Mouse (Mus musculus): Measurements from ENCODE around the gene Rnf6.
A peak's percentile ranks its signal among the peaks of the same experiment; 100 is the strongest.
"Not testable (repeated sequence)": the region's sequence is repeated elsewhere in the genome, so short reads cannot be mapped to it uniquely, and the experiment has no call there.

Rnf6 gene

DNA sequence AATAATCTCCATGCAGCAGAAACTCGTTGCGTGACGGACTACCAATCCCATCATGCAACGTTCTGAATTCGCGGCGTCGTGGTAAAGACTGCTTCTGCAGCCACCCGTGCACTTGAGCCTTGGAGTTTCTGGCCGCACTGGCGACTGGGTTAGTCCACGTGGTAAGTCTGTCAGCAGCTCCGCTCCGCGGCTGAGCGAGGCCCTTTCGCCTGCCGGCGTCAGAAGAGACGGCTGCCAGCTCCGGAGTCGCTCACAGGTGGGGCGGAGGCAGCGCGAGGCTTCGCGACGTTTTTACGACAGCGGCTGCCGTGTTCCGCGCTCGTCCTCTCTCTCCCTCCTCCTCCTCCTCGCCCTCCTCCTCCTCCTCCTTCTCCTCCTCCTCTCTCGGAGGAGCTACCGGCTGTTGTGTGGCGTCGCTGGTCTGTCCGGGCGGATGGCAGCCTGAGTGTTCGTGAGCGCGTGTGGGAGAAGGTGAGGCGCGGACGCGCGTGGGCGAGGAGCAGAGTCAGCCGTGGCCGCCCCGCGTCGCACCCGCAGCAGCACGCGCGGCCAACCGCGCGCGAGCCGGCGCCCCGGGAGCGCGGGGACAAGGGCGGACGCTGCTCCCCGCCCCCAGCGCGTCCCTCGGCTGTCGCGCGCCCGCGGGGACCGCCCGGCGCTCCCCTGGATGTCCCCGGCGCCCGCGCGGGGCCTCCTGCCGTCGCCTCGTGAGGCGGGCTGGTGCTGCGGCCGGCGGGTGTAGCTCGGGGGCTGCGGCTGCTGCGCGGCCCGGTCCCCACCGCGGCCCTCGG, 9.7 kb upstream of the Rnf6 start, which contains the start of gene Cdk8:
Gene Cdk8, plus strand, starts transcription at position 367 of the 791 bp plus-strand sequence.
- DNase-seq (ENCODE audit: low read depth, low spot score), result peak; percentile 85

DNA sequence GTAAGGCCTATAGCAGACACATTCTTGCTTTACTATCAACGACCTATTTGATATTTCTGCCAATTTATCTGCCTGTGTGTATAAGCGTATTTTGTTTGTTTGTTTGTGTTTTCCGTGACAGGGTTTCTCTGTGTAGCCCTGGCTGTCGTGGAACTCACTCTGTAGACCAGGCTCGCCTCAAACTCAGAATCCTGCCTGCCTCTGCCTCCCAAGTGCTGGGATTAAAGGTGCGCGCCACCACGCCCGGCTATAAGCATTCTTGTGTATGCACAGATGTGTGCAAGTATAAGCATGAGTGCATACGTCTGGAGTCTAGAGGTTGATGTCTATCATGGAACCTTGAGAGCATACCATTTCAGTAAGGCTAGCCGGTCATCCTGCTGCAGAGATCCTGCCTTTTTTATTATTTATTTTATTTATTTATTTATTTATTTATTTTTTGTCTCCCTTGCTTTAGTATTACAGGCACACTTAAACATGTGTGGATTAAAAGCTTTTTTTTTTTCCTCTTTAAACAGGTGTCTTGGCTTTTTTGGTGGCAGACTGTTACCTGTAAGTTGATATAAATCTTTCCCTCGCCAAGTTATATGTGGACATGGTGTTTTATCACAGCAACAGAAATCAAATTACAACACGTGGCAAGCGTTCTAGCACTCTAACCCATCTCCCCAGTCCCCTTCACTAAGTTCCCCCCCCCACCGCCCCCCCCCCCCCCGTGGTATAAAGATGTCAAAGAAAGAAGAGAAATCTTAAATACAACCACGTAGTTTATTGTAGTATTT, 8.7 kb upstream of the Rnf6 start:
- no peak for DNase-seq (ENCODE audit: low read depth, low spot score)

DNA sequence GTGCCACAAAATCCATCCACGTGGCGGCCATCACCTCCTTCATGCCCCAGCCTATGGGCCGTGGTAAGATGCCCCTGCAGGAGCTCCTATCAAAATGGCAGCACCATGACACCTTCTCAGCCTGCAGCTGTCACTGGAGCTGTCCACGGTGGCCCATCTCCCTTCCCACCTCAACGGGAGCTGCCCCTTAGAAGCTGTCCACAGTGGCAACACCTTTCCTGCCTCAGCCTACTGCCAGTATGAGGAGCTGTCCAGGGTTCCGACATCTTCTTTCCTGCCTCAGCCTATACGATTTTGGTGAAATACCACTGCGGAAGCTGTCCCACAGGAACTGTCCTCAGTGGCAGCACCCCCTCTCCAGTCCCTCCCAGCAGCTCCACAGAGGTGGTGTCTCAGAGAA, 6.1 kb upstream of the Rnf6 start:
- no peak for DNase-seq (ENCODE audit: low read depth, low spot score)

DNA sequence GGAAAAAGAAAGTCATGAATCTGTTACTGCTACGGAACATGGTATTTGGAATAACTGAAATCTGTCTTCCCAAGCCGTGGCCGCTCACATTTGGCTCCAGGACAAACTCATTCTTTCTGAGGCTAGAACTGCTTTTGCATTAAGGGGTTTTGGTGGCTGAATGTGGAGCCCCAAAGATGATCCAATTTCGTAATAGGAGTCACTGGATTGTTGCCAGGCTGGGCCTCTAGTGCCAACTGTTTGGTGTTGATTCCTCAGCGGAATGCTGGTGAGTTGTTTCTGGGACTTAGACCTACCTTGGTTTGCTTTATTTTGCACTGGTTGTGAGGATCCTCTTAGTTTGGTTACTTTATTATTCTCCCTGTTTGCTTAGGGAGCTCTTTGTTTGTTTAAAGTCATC, 2.4 kb upstream of the Rnf6 start:
- no peak for DNase-seq (ENCODE audit: low read depth, low spot score)

DNA sequence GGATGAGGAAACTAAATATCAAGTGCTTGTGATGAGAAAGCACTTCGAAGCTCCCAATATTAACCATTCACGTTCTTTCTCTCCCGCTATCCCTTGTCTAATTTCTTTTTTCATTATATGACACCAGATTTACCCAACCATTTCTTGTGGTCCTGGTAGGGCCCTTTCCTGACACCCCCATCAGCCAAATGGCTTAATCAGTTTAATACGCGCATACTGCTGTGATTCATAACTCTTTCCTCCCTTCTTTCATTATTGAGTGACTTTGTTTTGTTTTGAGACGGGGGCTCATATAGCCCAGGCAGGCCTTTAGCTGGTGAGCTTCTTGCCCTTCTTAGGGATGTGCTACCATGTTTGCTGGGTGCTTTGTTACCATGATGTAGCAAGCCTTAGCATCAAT, 367 bp upstream of the Rnf6 start:
- DNase-seq (ENCODE audit: low read depth, low spot score), result no peak

DNA sequence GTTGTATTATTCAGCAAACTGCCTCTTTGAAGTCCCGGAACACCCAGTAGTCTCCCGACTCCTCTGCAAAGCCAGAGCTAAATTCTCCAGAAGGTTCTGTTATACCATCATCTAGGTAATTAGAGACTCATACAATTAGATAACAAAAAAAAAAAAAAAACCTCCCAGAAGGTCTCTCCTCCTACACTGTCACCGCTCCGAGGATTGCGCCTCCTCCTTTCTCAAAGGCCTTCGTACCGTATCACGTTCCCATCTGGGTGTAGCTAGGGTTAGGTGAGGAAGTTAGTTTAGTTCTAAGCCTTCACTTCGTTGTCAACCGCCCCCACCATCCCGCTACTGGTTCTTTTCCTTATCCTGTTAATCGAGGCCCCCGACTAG, 865 bp downstream of the Rnf6 start:
- DNase-seq (ENCODE audit: low read depth, low spot score), result no peak

DNA sequence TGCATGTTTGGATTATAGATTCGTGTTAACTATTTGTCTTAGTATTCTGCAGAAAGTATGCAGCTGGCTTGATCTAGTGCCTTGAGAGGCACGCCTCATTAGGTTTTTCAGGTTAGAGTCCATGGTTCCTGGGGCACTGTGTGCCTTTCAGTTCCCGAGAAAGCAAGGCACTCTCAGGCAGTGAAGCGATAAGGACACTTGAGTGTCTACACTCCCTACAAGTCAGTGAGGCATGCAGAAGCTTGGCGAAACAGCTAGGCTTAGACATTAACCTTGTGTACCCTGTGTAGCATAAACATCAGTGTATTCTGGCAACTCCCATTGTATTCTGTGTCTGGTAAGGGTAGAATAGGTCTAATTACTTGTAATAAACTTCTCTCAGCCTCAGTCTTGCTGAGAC, 15.8 kb downstream of the Rnf6 start:
- DNase-seq (ENCODE audit: low read depth, low spot score), result no peak

DNA sequence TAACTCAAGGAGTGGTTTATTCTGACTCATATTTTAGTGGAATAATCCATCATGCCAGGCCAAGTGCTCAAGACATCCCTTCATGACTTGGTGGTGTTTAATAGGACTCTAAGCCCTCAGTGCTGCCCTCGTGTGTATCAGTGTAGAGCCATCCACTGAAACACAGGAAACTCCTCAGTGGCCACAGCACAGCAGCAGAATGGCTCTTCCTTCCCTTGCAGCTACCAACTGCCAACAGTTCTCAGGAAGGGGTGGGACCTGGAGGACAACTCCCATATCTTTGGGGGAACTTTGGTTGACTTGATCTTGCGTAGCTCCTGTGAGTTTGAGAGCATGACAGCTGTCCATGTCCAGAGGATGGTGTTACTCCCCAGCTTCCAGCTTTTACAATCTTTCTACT, 17.4 kb downstream of the Rnf6 start:
- DNase-seq (ENCODE audit: low read depth, low spot score), result no peak

DNA sequence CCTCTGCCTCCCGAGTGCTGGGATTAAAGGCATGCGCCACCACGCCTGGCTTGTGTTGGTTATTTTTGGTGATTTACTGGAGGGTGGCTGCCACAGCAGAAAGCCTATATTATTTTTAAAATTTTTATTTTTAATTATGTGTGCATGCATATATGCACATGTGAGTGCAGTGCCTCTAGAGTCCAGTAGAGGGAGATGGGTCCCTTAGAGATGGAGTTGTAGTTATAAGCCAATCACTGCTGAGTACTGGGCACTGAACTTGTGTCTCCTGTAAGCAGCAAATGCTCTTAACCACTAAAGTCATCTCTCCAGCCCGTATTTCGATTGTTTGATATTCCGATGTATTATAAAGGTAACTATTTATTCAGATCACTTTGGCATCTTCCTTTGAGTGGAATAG, 20.8 kb downstream of the Rnf6 start:
- no peak for DNase-seq (ENCODE audit: low read depth, low spot score)

DNA sequence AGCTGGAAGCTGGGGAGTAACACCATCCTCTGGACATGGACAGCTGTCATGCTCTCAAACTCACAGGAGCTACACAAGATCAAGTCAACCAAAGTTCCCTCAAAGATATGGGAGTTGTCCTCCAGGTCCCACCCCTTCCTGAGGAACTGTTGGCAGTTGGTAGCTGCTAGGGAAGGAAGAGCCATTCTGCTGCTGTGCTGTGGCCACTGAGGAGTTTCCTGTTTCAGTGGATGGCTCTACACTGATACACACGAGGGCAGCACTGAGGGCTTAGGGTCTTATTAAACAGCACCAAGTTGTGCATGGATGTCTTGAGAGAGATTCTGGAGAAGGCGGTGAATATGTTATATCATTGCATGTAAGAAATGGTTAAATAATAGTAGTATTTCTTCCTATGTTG, 21.8 kb downstream of the Rnf6 start:
- no peak for DNase-seq (ENCODE audit: low read depth, low spot score)

DNA sequence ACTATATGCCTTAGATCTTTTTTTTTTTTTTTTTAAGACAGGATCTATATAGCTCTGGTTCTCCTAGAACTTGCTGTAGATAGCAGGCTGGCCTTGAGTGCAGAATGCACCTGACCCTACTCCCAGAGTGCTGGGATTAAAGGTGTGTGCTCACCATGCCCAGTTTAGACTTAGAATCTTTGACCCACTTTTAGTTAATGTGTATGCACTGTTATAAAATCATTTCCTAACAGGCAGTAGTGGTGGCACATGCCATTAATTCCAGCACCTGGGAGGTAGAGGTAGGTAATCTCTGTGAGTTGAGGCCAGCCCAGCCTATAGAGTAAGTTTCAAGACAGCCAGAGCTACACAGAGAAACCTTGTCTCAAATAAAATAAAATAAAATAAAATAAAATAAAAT, 22.3 kb downstream of the Rnf6 start:
- DNase-seq (ENCODE audit: low read depth, low spot score), result no peak

DNA sequence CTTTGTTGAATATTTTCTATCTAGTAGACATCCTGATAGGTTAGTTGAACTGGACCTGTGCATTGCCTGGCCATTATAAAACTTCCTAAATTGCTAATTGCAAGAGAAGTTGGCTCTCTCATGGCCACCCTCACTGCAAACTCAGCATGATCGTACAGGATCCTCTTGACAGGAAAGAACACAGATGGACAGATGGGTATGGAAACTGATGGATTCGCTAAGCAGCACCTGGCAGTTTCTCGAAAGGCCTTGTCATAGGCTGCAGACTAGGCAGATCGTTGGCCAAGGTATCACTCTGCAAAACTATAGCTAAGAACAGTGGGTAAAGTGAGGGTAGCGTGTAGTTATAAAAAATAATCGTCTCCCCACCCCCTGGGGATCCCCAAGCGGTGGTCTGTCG, 28.0 kb downstream of the Rnf6 start:
- no peak for DNase-seq (ENCODE audit: low read depth, low spot score)

DNA sequence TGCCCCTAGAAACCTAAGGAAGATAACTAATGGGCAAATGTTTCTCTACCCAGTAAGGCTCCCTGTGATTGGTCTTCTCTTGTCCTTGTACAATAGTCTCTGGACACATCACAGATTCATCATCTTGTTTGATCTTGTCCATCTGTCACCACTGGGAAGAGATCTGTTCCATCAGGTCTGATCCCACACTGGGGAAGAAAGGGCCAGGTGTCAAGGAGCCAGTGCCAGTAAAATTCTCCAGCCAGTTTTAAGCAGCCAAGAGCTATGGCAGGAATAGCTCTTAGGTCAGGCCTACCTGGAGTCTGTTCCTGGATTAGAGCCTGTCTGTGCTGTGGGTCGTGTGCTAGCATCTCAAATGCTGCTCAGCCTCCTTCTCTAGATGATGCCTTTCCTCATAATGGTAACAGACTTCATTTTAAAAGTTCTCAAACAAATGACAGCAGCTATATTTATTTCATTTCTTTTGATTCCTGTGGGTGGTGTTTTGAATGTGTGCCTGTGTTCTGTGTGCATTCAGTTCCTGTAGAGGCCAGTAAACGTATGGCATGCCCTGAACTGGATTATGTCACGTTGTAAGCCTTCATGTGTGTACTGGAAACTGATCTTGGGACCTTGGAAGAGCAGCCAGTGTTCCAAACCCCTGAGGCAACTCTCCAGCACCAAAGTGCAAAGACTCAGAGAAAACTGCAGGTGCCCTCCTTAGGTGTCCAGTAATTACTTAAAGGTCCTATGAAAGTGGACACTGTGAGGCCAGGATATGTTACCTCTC, 30.7 kb downstream of the Rnf6 start:
- DNase-seq (ENCODE audit: low read depth, low spot score), result no peak

DNA sequence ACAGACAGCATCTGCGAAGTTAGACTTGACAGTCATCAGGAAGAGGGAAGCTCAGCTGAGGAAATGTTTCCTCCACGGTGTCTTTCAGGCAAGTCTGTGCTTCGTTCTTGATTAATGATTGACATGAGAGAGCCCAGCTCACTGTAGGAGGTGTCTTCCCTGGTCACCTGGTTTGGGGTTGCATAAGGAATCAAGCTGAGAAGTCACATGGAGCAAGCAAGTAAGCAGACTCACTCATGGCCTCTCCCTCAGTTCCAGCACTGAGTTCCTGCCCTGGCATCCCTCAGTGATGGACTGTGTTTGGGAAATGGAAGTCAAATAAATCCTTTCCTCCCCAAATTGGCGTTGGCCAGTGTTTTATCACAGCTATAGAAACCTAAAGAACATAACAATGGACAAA, 31.3 kb downstream of the Rnf6 start:
- DNase-seq (ENCODE audit: low read depth, low spot score), result no peak

DNA sequence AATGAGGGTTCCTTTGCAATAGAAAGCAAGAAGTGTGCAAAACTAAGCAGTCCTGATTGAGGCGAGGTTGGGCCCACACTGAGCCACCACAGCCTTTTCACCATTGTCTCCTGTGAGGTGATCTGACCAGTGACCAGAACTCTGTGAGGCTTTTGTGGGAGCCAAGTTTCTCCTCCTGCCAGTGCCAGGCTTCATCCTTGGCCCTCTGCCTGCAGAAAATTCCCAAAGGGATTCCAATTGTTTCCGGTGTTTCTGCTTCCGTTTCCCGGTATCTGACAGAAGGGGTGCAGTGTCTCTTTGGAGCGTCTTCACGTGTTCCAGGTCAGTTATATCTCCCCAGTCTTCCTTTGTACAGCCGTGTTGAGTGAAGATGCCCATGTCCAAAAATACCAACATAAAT, 32.6 kb downstream of the Rnf6 start:
- DNase-seq (ENCODE audit: low read depth, low spot score), result no peak

DNA sequence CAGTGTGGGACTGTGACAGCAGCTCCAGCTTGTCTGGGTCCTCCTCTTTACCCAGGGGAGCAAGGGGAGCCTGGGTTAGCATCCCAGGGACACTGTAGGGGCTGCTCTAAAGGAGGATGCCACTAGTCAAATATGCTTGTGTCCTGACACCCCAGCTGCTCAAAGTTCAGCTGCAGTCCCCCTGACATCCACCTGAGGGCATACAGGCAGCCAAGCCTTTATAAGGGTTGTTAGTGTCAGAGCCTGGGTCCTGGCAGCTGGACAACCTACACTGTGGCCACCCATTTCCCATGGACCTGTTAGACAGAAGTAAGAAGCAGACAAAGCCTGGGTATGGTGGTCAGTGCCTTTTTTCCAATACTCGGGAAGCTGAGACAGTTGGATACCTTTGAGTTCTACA, 33.2 kb downstream of the Rnf6 start:
- no peak for DNase-seq (ENCODE audit: low read depth, low spot score)

DNA sequence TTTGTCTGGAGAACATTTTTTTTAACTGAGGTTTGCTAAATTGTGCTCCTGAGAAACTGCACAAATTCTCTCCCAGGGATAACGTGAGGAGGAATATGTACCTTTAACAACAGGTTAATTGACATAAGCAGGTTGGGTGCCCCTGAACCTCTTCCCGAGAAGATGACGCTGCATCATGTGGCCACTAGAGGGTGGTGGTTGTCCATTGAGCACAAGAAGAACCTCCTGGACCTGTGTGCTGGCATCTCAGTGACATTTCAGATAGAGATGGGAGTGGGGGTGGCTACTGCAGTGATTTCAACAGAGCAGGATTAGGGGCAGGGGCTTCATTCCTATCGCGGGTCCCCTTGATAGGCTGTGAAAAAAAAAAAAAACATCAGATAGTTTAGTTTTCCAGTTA, 33.9 kb downstream of the Rnf6 start:
- DNase-seq (ENCODE audit: low read depth, low spot score), result peak; percentile 42

DNA sequence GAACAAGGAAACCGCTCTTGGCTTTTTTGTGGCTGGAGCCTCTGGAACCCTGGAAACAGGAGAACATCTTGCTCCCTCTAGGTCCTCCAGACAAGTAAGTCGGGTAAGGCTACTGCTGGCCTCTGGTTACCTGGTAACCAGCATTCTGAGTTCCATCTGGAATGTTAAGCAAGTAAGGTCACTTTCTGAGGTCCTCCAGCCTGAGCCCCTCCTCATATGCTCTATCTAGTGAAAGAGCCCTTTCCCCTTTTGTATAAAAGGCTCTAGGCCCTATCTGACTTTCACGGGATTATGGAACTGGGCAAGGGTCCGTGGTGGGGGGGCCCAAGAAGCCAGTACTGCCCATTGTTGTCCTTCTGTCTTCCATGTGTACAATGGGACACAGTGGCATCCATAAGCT, 36.2 kb downstream of the Rnf6 start, which contains the start of gene 1700001J03Rik:
Gene 1700001J03Rik, minus strand, starts transcription at position 101 of the 400 bp plus-strand sequence.
- DNase-seq (ENCODE audit: low read depth, low spot score), result not testable (repeated sequence)

DNA sequence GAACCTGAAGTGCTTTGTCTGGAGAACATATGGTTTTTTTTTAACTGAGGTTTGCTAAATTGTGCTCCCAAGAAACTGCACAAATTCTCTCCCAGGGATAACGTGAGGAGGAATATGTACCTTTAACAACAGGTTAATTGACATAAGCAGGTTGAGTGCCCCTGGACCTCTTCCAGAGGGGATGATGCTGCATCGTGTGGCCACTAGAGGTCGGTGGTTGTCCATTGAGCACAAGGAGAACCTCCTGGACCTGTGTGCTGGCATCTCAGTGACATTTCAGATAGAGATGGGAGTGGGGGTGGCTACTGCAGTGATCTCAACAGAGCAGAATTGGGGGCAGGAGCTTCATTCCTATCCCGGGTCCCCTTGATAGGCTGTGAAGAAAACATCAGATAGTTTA, 48.6 kb downstream of the Rnf6 start:
- not testable (repeated sequence) for DNase-seq (ENCODE audit: low read depth, low spot score)

DNA sequence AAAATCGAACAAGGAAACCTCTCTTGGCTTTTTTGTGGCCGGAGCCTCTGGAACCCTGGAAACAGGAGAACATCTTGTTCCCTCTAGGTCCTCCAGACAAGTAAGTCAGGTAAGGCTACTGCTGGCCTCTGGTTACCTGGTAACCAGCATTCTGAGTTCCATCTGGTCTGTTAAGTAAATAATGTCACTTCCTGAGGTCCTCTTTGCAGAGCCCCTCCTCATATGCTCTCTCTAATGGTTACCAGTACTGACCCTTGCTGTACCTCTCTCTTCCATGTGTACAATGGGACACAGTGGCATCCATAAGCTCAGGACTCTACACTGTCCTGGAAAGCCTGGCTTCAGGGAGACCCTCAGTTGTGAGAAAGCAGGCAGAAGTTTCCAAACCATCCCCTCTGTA, 50.7 kb downstream of the Rnf6 start, which contains the start of gene Gm6309:
Gene Gm6309, minus strand, starts transcription at position 101 of the 400 bp plus-strand sequence.
- not testable (repeated sequence) for DNase-seq (ENCODE audit: low read depth, low spot score)

DNA sequence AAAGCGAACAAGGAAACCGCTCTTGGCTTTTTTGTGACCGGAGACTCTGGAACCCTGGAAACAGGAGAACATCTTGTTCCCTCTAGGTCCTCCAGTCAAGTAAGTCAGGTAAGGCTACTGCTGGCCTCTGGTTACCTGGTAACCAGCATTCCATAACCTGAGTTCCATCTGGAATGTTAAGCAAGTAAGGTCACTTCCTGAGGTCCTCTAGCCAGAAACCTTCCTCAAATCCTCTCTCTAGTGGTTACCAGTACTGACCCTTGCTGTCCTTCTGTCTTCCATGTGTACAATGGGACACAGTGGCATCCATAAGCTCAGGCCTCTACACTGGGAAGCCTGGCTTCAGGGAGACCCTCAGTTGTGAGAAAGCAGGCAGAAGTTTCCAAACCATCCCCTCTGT, 60.9 kb downstream of the Rnf6 start, which contains the start of gene Gm5565:
Gene Gm5565, minus strand, starts transcription at position 101 of the 400 bp plus-strand sequence.
- not testable (repeated sequence) for DNase-seq (ENCODE audit: low read depth, low spot score)
